Mouse (Mus musculus): ENCODE results near the gene Abcf1. TPM values are rescaled to one million over a fixed set of nuclear protein-coding genes. Genes with fewer than 3 reads are reported as not detected.
A peak's percentile ranks its signal among the peaks of the same experiment; 100 is the strongest.
"Not testable (repeated sequence)": the region's sequence is repeated elsewhere in the genome, so short reads cannot be mapped to it uniquely, and the experiment has no call there.

Abcf1 gene
- 90.2 and 90.5 TPM in 2 replicates for polyA plus RNA-seq (2016; fragmentation: Nextera tagmentation; extraction: Ambion mirVana)

- no peaks in the 10 kb centered on the region for H3K9me3 ChIP-seq (replicated peaks)
- peak within 1 kb of the TSS; percentile 81 for H3K4me2 ChIP-seq
- H3K27ac ChIP-seq = peak within 1 kb of the TSS; percentile 78
- under 1% methylated on average over 68 of the region's 68 CpGs for WGBS (ENCODE audit: insufficient replicate concordance)
- H3K4me3 ChIP-seq = peak within 1 kb of the TSS; percentile 85
- H3K27me3 ChIP-seq (replicated peaks) = no peaks in the 10 kb centered on the region
- H3K4me1 ChIP-seq = peaks cover 46% of the 10 kb centered on the region
- ATAC-seq = peak; percentile 96
- peak within 1 kb of the TSS; percentile 88 for H3K9ac ChIP-seq
- peaks cover 62% of the 10 kb centered on the region for H3K36me3 ChIP-seq
These were observed at the start of gene Abcf1 for GRCm38 (mm10) chr17:35969418-35970389. TSS of gene Abcf1 (minus strand) at chr17:35969761.

GRCm38 (mm10) chr17:36018979-36019378 is 49.4 kb upstream of the Abcf1 start:
- peak overlapping the region; percentile 71 for H3K4me2 ChIP-seq
- no peak for ATAC-seq
- H3K4me3 ChIP-seq = peak overlapping the region; percentile 58
- H3K4me1 ChIP-seq = peaks cover 72% of the 10 kb centered on the region
- WGBS (ENCODE audit: insufficient replicate concordance) = 32% methylated on average over 2 of the region's 2 CpGs
- peaks cover 41% of the 10 kb centered on the region for H3K36me3 ChIP-seq
- peak overlapping the region; percentile 91; the same call in 1 of the 2 replicates for H3K27ac ChIP-seq
- H3K9me3 ChIP-seq (replicated peaks) = no peaks in the 10 kb centered on the region
- H3K9ac ChIP-seq = peak overlapping the region; percentile 63
- H3K27me3 ChIP-seq (replicated peaks) = no peaks in the 10 kb centered on the region

GRCm38 (mm10) chr17:36017046-36017445 is 47.5 kb upstream of the Abcf1 start:
- H3K4me3 ChIP-seq = no peak overlapping the region
- 74% methylated on average over 5 of the region's 5 CpGs for WGBS (ENCODE audit: insufficient replicate concordance)
- peak overlapping the region; percentile 16; the same call in 1 of the 2 replicates for H3K4me2 ChIP-seq
- H3K27ac ChIP-seq = 0 out of 2 replicates have a peak overlapping the region, but pooled peaks have one; percentile 25
- H3K9ac ChIP-seq = no peak overlapping the region
- H3K9me3 ChIP-seq (replicated peaks) = no peaks in the 10 kb centered on the region
- H3K36me3 ChIP-seq = peaks cover 42% of the 10 kb centered on the region
- ATAC-seq = no peak
- no peaks in the 10 kb centered on the region for H3K27me3 ChIP-seq (replicated peaks)
- peaks cover 56% of the 10 kb centered on the region for H3K4me1 ChIP-seq

- ATAC-seq = 0 out of 2 replicates have a peak, but pooled peaks have one; percentile 2
- H3K27me3 ChIP-seq (replicated peaks) = no peaks in the 10 kb centered on the region
- WGBS (ENCODE audit: insufficient replicate concordance) = 85% methylated on average over 5 of the region's 5 CpGs
These were observed 45.4 kb upstream of the Abcf1 start for GRCm38 (mm10) chr17:36014977-36015376.

GRCm38 (mm10) chr17:36004409-36004808 is 34.8 kb upstream of the Abcf1 start:
- not testable (repeated sequence) for H3K27ac ChIP-seq; H3K4me3 ChIP-seq; H3K27me3 ChIP-seq (replicated peaks); H3K4me2 ChIP-seq; ATAC-seq; H3K9ac ChIP-seq
- Histone ChIP-seq H3K36me3 (peaks cover 66% of the 10 kb centered on the region), H3K4me1 (peaks cover 41% of the 10 kb centered on the region), H3K9me3 (replicated peaks) (peaks cover 46% of the 10 kb centered on the region)
- WGBS (ENCODE audit: insufficient replicate concordance) = 88% methylated on average over 7 of the region's 7 CpGs

More at GRCm38 (mm10) chr17:36014977-36015376, 45.4 kb upstream of the Abcf1 start:
- Histone ChIP-seq H3K27ac (no peak overlapping the region), H3K4me3 (no peak overlapping the region), H3K9ac (no peak overlapping the region), H3K4me2 (no peak overlapping the region), H3K4me1 (peaks cover 39% of the 10 kb centered on the region), H3K36me3 (peaks cover 38% of the 10 kb centered on the region), H3K9me3 (replicated peaks) (no peaks in the 10 kb centered on the region)

- Histone ChIP-seq H3K9ac (no peak overlapping the region), H3K4me3 (no peak overlapping the region), H3K36me3 (peaks cover 67% of the 10 kb centered on the region), H3K27ac (no peak overlapping the region), H3K9me3 (replicated peaks) (peaks cover 46% of the 10 kb centered on the region), H3K4me1 (peaks cover 52% of the 10 kb centered on the region), H3K27me3 (replicated peaks) (no peaks in the 10 kb centered on the region), H3K4me2 (no peak overlapping the region)
- 86% methylated on average over 7 of the region's 7 CpGs for WGBS (ENCODE audit: insufficient replicate concordance)
- ATAC-seq = no peak
These were observed 33.8 kb upstream of the Abcf1 start for GRCm38 (mm10) chr17:36003331-36003730.

GRCm38 (mm10) chr17:36001966-36002365 is 32.4 kb upstream of the Abcf1 start:
- no peak overlapping the region for H3K9ac ChIP-seq
- 0 out of 2 replicates have a peak overlapping the region, but pooled peaks have one; percentile 8 for H3K4me3 ChIP-seq
- WGBS (ENCODE audit: insufficient replicate concordance) = 47% methylated on average over 6 of the region's 6 CpGs
- H3K4me2 ChIP-seq = peak overlapping the region; percentile 55
- ATAC-seq = peak; percentile 87
- H3K36me3 ChIP-seq = peaks cover 66% of the 10 kb centered on the region
- H3K9me3 ChIP-seq (replicated peaks) = peaks cover 45% of the 10 kb centered on the region
- no peaks in the 10 kb centered on the region for H3K27me3 ChIP-seq (replicated peaks)
- peaks cover 65% of the 10 kb centered on the region for H3K4me1 ChIP-seq
- peak overlapping the region; percentile 90 for H3K27ac ChIP-seq

GRCm38 (mm10) chr17:36001121-36001897 is 31.7 kb upstream of the Abcf1 start:
- peaks cover 40% of the 10 kb centered on the region for H3K9me3 ChIP-seq (replicated peaks)
- peak overlapping the region; percentile 55 for H3K4me2 ChIP-seq
- peak; percentile 55 for ATAC-seq
- H3K27me3 ChIP-seq (replicated peaks) = no peaks in the 10 kb centered on the region
- WGBS (ENCODE audit: insufficient replicate concordance) = 78% methylated on average over 12 of the region's 12 CpGs
- peaks cover 59% of the 10 kb centered on the region for H3K36me3 ChIP-seq
- no peak overlapping the region for H3K4me3 ChIP-seq
- peak overlapping the region; percentile 90 for H3K27ac ChIP-seq
- H3K9ac ChIP-seq = no peak overlapping the region
- peaks cover 71% of the 10 kb centered on the region for H3K4me1 ChIP-seq

GRCm38 (mm10) chr17:36000349-36000748 is 30.8 kb upstream of the Abcf1 start:
- Histone ChIP-seq H3K27ac (peak overlapping the region; percentile 90; the same call in 1 of the 2 replicates), H3K36me3 (peaks cover 50% of the 10 kb centered on the region), H3K9me3 (replicated peaks) (peaks cover 30% of the 10 kb centered on the region), H3K9ac (peak overlapping the region; percentile 31; the same call in 1 of the 2 replicates), H3K4me2 (peak overlapping the region; percentile 56), H3K27me3 (replicated peaks) (no peaks in the 10 kb centered on the region), H3K4me1 (peaks cover 80% of the 10 kb centered on the region), H3K4me3 (no peak overlapping the region)
- 80% methylated on average over 4 of the region's 4 CpGs for WGBS (ENCODE audit: insufficient replicate concordance)
- no peak for ATAC-seq

- peaks cover 28% of the 10 kb centered on the region for H3K9me3 ChIP-seq (replicated peaks)
- WGBS (ENCODE audit: insufficient replicate concordance) = 50% methylated on average over 7 of the region's 7 CpGs
- ATAC-seq = no peak
- H3K4me1 ChIP-seq = peaks cover 86% of the 10 kb centered on the region
- no peaks in the 10 kb centered on the region for H3K27me3 ChIP-seq (replicated peaks)
- H3K27ac ChIP-seq = peak overlapping the region; percentile 8; the same call in 1 of the 2 replicates
- H3K4me2 ChIP-seq = peak overlapping the region; percentile 56
- peak overlapping the region; percentile 48 for H3K4me3 ChIP-seq
- peaks cover 41% of the 10 kb centered on the region for H3K36me3 ChIP-seq
- no peak overlapping the region for H3K9ac ChIP-seq
These were observed 29.8 kb upstream of the Abcf1 start for GRCm38 (mm10) chr17:35999356-35999755.

- WGBS (ENCODE audit: insufficient replicate concordance) = 54% methylated on average over 6 of the region's 6 CpGs
- Histone ChIP-seq H3K4me1 (peaks cover 86% of the 10 kb centered on the region), H3K9me3 (replicated peaks) (peaks cover 27% of the 10 kb centered on the region), H3K36me3 (peaks cover 35% of the 10 kb centered on the region), H3K4me2 (peak overlapping the region; percentile 56), H3K27me3 (replicated peaks) (no peaks in the 10 kb centered on the region), H3K4me3 (peak overlapping the region; percentile 48), H3K27ac (peak overlapping the region; percentile 83), H3K9ac (peak overlapping the region; percentile 68)
- no peak for ATAC-seq
These were observed 29.2 kb upstream of the Abcf1 start for GRCm38 (mm10) chr17:35998545-35999305.
